Mouse (Mus musculus) ES-Bruce4 (cell line): ENCODE measurements around the gene Slc39a12. TPM values are rescaled to one million over a fixed set of nuclear protein-coding genes. Genes with fewer than 3 reads are reported as not detected.

Experiments
- H3K27ac ChIP-seq: 2 replicates; pipeline ENCODE4 v1.5.1; 2012; ENCODE audit warnings: low read length, inconsistent platforms; ENCODE audit not compliant: insufficient read depth
- H3K27me3 ChIP-seq: 2 replicates; pipeline ENCODE4 v1.6.1; 2012; ENCODE audit warnings: mild to moderate bottlenecking, low read length, inconsistent platforms; ENCODE audit not compliant: control insufficient read depth, poor library complexity, insufficient read depth, severe bottlenecking
- H3K36me3 ChIP-seq: 2 replicates; pipeline ENCODE4 v1.6.1; 2012; ENCODE audit warnings: inconsistent platforms, mild to moderate bottlenecking, low read length, moderate library complexity; ENCODE audit not compliant: control insufficient read depth, poor library complexity, insufficient read depth, severe bottlenecking
- H3K4me1 ChIP-seq: one replicate; pipeline ENCODE4 v1.8.1; 2011; ENCODE audit warnings: low read length; ENCODE audit not compliant: control insufficient read depth, insufficient read depth
- H3K4me3 ChIP-seq: 2 replicates; pipeline ENCODE4 v1.5.1; 2011; ENCODE audit warnings: low read depth, mild to moderate bottlenecking, low read length
- H3K9ac ChIP-seq: 2 replicates; pipeline ENCODE4 v1.6.1; 2012; ENCODE audit warnings: low read depth, mild to moderate bottlenecking, inconsistent platforms; ENCODE audit not compliant: poor library complexity, severe bottlenecking
- H3K9me3 ChIP-seq: replicated peaks from 2 replicates; pipeline ENCODE4 v1.6.1; 2012; ENCODE audit warnings: mild to moderate bottlenecking, low read length, inconsistent platforms; ENCODE audit not compliant: control insufficient read depth, poor library complexity, insufficient read depth, severe bottlenecking
- CTCF ChIP-seq: IDR thresholded peaks from one replicate; pipeline ENCODE4 v1.8.1; 2011; ENCODE audit warnings: low read depth, low read length
- EP300 ChIP-seq: IDR thresholded peaks from 2 replicates; pipeline ENCODE4 v1.6.1; 2011; ENCODE audit warnings: low read depth, low read length; ENCODE audit not compliant: insufficient read depth
- POLR2A ChIP-seq: IDR thresholded peaks from one replicate; pipeline ENCODE4 v1.8.1; 2011; ENCODE audit warnings: low read length; ENCODE audit not compliant: insufficient read depth
- polyA plus RNA-seq: library from polyadenylated mRNA; stranded (reverse); fragments of >200 nt; gene quantifications from 2 replicates; pipeline ENCODE4 v1.2.4, GENCODE M21; 2011; ENCODE audit warnings: low read depth; ENCODE audit not compliant: missing spikeins, insufficient read depth, insufficient read length

The Slc39a12 gene
- polyA plus RNA-seq, 1 experiment = not detected

- H3K27ac ChIP-seq = no peak overlapping the region
- H3K4me3 ChIP-seq = no peak overlapping the region
- H3K9ac ChIP-seq = no peak overlapping the region
- TF ChIP-seq CTCF (no peak), EP300 (no peak), POLR2A (no peak)
- no peaks in the 10 kb centered on the region for H3K27me3 ChIP-seq
- H3K4me1 ChIP-seq = no peaks in the 10 kb centered on the region
- no peaks in the 10 kb centered on the region for H3K9me3 ChIP-seq
- H3K36me3 ChIP-seq = no peaks in the 10 kb centered on the region
Measured at GRCm38 (mm10) chr2:14428987-14429386, 40.9 kb downstream of the Slc39a12 start.

- Histone ChIP-seq H3K4me3 (no peak overlapping the region), H3K9me3 (no peaks in the 10 kb centered on the region), H3K9ac (no peak overlapping the region), H3K4me1 (no peaks in the 10 kb centered on the region), H3K27me3 (no peaks in the 10 kb centered on the region), H3K36me3 (no peaks in the 10 kb centered on the region), H3K27ac (no peak overlapping the region)
- TF ChIP-seq POLR2A (no peak), EP300 (no peak), CTCF (no peak)
Measured at GRCm38 (mm10) chr2:14447322-14447721, 59.2 kb downstream of the Slc39a12 start.

GRCm38 (mm10) chr2:14450866-14451265 lies 62.8 kb downstream of the Slc39a12 start:
- H3K9ac ChIP-seq = no peak overlapping the region
- TF ChIP-seq CTCF = no peak
- TF ChIP-seq EP300 = no peak
- no peak for TF ChIP-seq POLR2A
- no peak overlapping the region for H3K27ac ChIP-seq

GRCm38 (mm10) chr2:14454946-14455631 lies 67.0 kb downstream of the Slc39a12 start:
- H3K36me3 ChIP-seq = no peaks in the 10 kb centered on the region
- no peak overlapping the region for H3K4me3 ChIP-seq
- no peak overlapping the region for H3K27ac ChIP-seq
- H3K9ac ChIP-seq = no peak overlapping the region
- TF ChIP-seq CTCF (no peak), EP300 (no peak), POLR2A (no peak)
- no peaks in the 10 kb centered on the region for H3K9me3 ChIP-seq
- H3K27me3 ChIP-seq = no peaks in the 10 kb centered on the region
- no peaks in the 10 kb centered on the region for H3K4me1 ChIP-seq

More at GRCm38 (mm10) chr2:14450866-14451265, 62.8 kb downstream of the Slc39a12 start:
- H3K4me1 ChIP-seq = no peaks in the 10 kb centered on the region
- H3K36me3 ChIP-seq = no peaks in the 10 kb centered on the region
- H3K4me3 ChIP-seq = no peak overlapping the region
- no peaks in the 10 kb centered on the region for H3K27me3 ChIP-seq
- H3K9me3 ChIP-seq = no peaks in the 10 kb centered on the region

- H3K9ac ChIP-seq = no peak overlapping the region
- no peaks in the 10 kb centered on the region for H3K36me3 ChIP-seq
- TF ChIP-seq EP300 (no peak), CTCF (no peak), POLR2A (no peak)
- no peaks in the 10 kb centered on the region for H3K27me3 ChIP-seq
- H3K9me3 ChIP-seq = no peaks in the 10 kb centered on the region
- H3K4me3 ChIP-seq = no peak overlapping the region
- no peaks in the 10 kb centered on the region for H3K4me1 ChIP-seq
- H3K27ac ChIP-seq = no peak overlapping the region
Measured at GRCm38 (mm10) chr2:14464438-14464837, 76.3 kb downstream of the Slc39a12 start.

- Histone ChIP-seq H3K9ac (no peak overlapping the region), H3K9me3 (no peaks in the 10 kb centered on the region), H3K4me1 (no peaks in the 10 kb centered on the region), H3K36me3 (no peaks in the 10 kb centered on the region), H3K4me3 (no peak overlapping the region), H3K27me3 (no peaks in the 10 kb centered on the region), H3K27ac (no peak overlapping the region)
- TF ChIP-seq POLR2A = no peak
- TF ChIP-seq EP300 = no peak
- no peak for TF ChIP-seq CTCF
Measured at GRCm38 (mm10) chr2:14494132-14494531, 106.0 kb downstream of the Slc39a12 start.
